Mouse (Mus musculus) kidney, adult 2 months (tissue): Measurements from ENCODE around the gene Fam208b. TPM values are rescaled to one million over a fixed set of nuclear protein-coding genes. Genes with fewer than 3 reads are reported as not detected.

Experiments
- DNase-seq: peaks from one replicate; pipeline ENCODE4 v3.0.0; 2021
- H3K27ac ChIP-seq: fragments of 200-500 bp; 2 replicates; pipeline ENCODE4 v1.5.1; 2012; ENCODE audit warnings: low read depth, low read length, control low read depth, inconsistent platforms; ENCODE audit not compliant: insufficient read depth
- H3K27me3 ChIP-seq: fragments of 200-500 bp; replicated peaks from 2 replicates; pipeline ENCODE4 v1.6.1; 2012; ENCODE audit warnings: mild to moderate bottlenecking, moderate library complexity, low read length, inconsistent platforms; ENCODE audit not compliant: control insufficient read depth, insufficient read depth
- H3K36me3 ChIP-seq: fragments of 200-500 bp; 2 replicates; pipeline ENCODE4 v1.6.1; 2012; ENCODE audit warnings: mild to moderate bottlenecking, moderate library complexity, low read length, inconsistent platforms; ENCODE audit not compliant: control insufficient read depth, insufficient read depth
- H3K4me1 ChIP-seq: fragments of 200-500 bp; 2 replicates; pipeline ENCODE4 v1.6.1; 2011; ENCODE audit warnings: low read length; ENCODE audit not compliant: control insufficient read depth, insufficient read depth
- H3K4me3 ChIP-seq: fragments of 200-500 bp; 2 replicates; pipeline ENCODE4 v1.5.1; 2011; ENCODE audit warnings: mild to moderate bottlenecking, low read depth, low read length, control low read depth; ENCODE audit not compliant: insufficient read depth
- CTCF ChIP-seq: fragments of 200-500 bp; conservative IDR thresholded peaks from 2 replicates; pipeline ENCODE4 v1.5.1; 2011; ENCODE audit warnings: low read depth, mild to moderate bottlenecking, control low read depth, low read length, moderate library complexity, mixed read lengths; ENCODE audit not compliant: insufficient read depth, insufficient read length
- POLR2A ChIP-seq: fragments of 200-500 bp; IDR thresholded peaks from one replicate; pipeline ENCODE4 v1.6.1; 2011; ENCODE audit warnings: low read depth, low read length, control low read depth
- WGBS: fragments of 180-500 bp; shearing (Covaris S2); methylation state at CpG from one replicate; pipeline ENCODE4 v1.1.7; 2018; 5-methylcytosine and 5-hydroxymethylcytosine counted together
- polyA plus RNA-seq: library from polyadenylated mRNA; depleted of rRNA; stranded (reverse); fragments of >200 nt; gene quantifications from 2 replicates; pipeline ENCODE4 v1.2.3, GENCODE M21; 2012

Fam208b gene
- polyA plus RNA-seq, 1 experiment: 2.8 TPM

GRCm38 (mm10) chr13:3541159-3541782 is 69.6 kb downstream of the Fam208b start:
- DNase-seq: no peak

DNA sequence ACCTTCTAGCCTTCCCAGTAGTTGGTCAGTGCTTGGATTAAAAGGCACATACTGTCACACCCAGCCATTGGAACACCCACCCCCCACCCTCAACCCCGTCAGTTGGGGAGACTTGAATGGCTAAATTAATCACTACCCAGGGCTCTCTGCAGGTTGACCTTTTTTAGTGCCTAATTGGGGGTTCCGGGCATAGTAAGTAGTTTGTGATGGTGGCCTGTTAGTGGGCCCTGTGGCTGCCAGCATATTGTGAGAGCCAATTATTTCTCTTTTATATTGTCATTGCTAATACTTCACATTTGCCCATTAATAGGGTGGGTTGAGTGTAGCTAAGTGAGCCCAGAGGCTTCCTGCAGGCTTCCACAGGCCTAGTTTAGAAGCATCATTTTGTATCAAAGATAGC is 70.7 kb downstream of the Fam208b start:
- no peak for TF ChIP-seq POLR2A
- no peak for TF ChIP-seq CTCF
- Histone ChIP-seq H3K4me3 (no peak overlapping the region), H3K4me1 (peaks cover 20% of the 10 kb centered on the region; the same call in 1 of the 2 replicates), H3K36me3 (no peaks in the 10 kb centered on the region), H3K27ac (no peak overlapping the region), H3K27me3 (no peaks in the 10 kb centered on the region)
- DNase-seq: no peak
- WGBS: 28% methylated on average over 2 of the region's 2 CpGs

More at GRCm38 (mm10) chr13:3541159-3541782, 69.6 kb downstream of the Fam208b start:
- Histone ChIP-seq H3K4me1 (peaks cover 23% of the 10 kb centered on the region; the same call in 1 of the 2 replicates), H3K27me3 (no peaks in the 10 kb centered on the region), H3K4me3 (no peak overlapping the region), H3K27ac (no peak overlapping the region), H3K36me3 (no peaks in the 10 kb centered on the region)
- 69% methylated on average over 2 of the region's 2 CpGs for WGBS
- TF ChIP-seq POLR2A: no peak
- no peak for TF ChIP-seq CTCF

DNA sequence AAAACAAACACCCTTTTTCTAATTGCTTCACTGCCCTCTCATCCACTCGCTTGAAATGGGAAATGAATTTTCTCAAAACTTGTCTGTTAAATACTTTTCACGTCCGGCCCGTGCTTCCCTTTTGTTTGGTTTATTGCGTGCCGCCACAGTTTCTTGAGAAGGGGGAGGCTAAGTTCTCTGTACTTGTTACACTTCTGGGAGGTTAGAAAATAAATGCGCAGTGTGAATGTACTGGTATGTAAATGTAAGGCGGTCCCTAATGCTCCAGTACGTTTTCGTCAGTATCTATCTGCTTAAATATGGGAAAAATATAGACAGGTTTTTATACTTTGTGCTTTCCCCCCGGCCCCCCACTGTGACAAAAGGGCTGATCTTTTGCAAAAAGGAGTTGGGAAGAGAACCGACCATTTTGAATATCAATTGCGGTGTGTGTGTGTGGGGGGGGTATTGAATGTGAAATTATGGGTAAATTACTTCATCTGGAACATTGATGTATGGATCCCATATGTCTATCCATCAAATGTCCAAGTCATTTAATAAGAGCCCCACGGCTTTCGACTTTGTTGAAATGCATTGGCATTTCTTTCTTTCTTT is 71.8 kb downstream of the Fam208b start:
- WGBS: 3% methylated on average over 15 of the region's 15 CpGs
- TF ChIP-seq POLR2A: no peak
- TF ChIP-seq CTCF: no peak

DNA sequence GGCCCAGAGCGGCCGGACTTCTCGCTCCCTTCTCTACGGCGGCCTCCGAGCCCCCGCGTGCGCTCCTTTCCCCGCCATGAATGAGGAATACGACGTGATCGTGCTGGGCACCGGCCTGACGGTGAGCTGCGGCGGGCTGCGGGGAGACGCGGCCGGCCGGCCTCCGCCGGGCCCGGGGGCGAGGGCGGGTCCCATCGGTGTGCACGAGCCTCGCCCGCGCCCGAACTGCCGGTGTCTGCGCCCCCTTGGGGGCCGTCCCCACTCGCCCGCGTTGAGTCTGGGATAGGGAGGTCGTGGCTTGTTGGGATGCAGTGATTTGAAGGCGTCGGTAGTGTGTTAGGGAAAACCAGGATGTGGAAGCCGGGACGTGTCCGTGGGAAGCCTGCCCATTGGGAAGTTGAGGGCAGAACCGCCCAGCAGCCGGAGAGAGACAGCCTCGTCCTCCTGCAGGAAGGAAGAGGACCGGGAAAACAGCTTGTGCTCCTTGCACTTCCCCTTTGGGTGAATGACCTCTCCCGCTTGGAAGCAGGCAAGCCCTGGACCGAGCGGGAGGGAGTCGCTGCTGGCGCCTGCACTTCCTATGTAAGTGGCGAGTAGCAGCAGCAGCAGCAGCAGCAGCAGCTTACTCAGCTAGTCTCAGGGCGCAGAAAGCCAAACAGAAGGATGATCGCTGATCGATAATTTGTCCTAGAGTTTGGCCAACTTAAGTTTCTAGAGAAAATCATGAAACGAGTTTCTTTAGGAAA is 72.5 kb downstream of the Fam208b start:
- peak; percentile 94 for DNase-seq
- Histone ChIP-seq H3K4me1 (peaks cover 13% of the 10 kb centered on the region; the same call in 1 of the 2 replicates), H3K27ac (peak overlapping the region; percentile 95), H3K4me3 (peak overlapping the region; percentile 92), H3K36me3 (no peaks in the 10 kb centered on the region), H3K27me3 (no peaks in the 10 kb centered on the region)
- no peak for TF ChIP-seq POLR2A
- TF ChIP-seq CTCF: no peak
- WGBS: under 1% methylated on average over 59 of the region's 59 CpGs

More for the DNA sequence above, 71.8 kb downstream of the Fam208b start:
- peak overlapping the region; percentile 92 for H3K4me3 ChIP-seq
- no peak for DNase-seq
- peak overlapping the region; percentile 95 for H3K27ac ChIP-seq
- H3K4me1 ChIP-seq: peaks cover 13% of the 10 kb centered on the region; the same call in 1 of the 2 replicates
- no peaks in the 10 kb centered on the region for H3K36me3 ChIP-seq
- no peaks in the 10 kb centered on the region for H3K27me3 ChIP-seq

DNA sequence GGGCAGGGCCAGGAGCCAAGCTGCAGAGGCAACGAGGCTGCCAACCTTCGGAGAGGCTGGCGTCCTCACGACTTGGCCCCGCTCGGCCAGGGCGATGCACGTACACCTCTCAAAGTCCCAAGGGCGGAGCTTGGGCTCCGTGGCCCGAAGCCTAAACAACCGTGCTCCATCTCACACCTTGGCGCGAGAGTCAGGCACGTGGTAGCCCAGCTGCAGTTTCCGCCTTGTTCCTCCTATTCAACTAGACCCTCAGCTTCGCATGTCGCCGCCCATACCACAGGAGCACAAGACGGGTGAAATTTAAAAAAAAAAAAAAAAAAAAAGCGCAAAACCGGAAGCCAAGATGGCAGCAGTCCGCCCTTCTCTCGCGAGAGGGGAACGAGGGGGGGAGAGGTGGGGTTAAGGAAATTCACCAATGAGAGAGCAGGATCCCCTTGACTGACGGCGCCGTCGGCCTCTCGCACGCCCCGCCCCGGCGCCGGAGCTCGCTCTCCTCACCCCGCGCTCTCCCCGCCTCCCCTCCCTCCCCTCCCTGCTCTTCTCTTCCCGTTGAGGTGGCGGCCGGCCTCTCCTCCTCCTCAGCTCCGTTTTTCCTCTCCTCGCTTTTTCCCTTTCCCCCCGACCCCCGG is 73.2 kb downstream of the Fam208b start, which contains the start of gene Gdi2:
TSS of gene Gdi2 (plus strand) at position 470 of the 629 bp plus-strand sequence.
- no peaks in the 10 kb centered on the region for H3K36me3 ChIP-seq
- peaks cover 13% of the 10 kb centered on the region; the same call in 1 of the 2 replicates for H3K4me1 ChIP-seq
- H3K4me3 ChIP-seq: peak within 1 kb of the TSS; percentile 92
- peak; percentile 97 for DNase-seq
- WGBS: 1% methylated on average over 44 of the region's 47 CpGs
- no peaks in the 10 kb centered on the region for H3K27me3 ChIP-seq
- peak; percentile 55 for TF ChIP-seq POLR2A
- TF ChIP-seq CTCF: no peak
- peak within 1 kb of the TSS; percentile 97 for H3K27ac ChIP-seq

DNA sequence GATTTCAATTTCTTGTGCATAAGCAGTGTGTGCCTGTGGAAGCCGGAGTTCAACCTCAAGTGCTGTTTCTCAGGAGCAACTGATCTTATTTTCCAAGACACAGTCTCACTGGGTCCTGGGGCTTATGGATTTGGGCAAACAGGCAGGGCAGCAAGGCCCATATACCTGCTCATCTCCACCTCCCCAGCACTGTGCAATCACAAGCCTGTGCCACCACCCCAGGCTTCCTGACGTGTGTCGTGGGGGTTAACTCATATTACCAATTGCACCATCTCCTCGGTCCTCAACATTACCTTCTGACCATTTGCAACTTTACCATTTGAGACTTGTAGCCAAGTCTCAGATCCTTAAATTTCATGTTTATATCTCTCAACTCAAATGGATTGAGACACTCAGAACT is 76.8 kb downstream of the Fam208b start:
- H3K27ac ChIP-seq: no peak overlapping the region
- H3K27me3 ChIP-seq: no peaks in the 10 kb centered on the region
- no peaks in the 10 kb centered on the region for H3K36me3 ChIP-seq
- no peaks in the 10 kb centered on the region; the same call in 1 of the 2 replicates for H3K4me1 ChIP-seq
- no peak for DNase-seq
- TF ChIP-seq CTCF: no peak
- no peak for TF ChIP-seq POLR2A
- H3K4me3 ChIP-seq: no peak overlapping the region
- 90% methylated on average over 4 of the region's 4 CpGs for WGBS

DNA sequence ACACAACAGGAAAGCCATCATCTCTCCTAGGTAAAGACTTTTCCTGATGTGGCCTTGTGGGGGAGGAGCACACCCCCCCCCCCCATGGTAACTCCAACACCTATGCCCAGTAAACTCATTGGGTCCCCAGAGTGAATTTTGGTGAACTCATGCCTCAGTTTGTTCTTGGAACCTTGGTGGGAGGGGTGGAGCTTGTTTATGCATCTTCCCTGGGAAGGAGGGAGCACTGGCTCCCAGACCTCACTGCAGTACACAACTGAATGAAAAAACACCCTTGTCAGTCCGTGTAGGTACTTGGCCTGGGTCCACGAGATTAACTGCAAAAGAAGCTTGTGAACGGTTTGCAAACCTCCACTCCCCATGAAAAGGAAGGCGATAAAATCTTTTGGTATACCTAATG is 78.5 kb downstream of the Fam208b start:
- Histone ChIP-seq H3K36me3 (no peaks in the 10 kb centered on the region), H3K27me3 (no peaks in the 10 kb centered on the region), H3K4me3 (no peak overlapping the region), H3K4me1 (no peaks in the 10 kb centered on the region; the same call in 1 of the 2 replicates), H3K27ac (no peak overlapping the region)
- TF ChIP-seq CTCF: no peak
- no peak for TF ChIP-seq POLR2A
- DNase-seq: no peak
- WGBS: 62% methylated on average over 4 of the region's 4 CpGs
